Mouse (Mus musculus) liver, embryonic 15.5 days (tissue): ENCODE measurements at regions not wholly inside any gene's neighbourhood (a gene's known extent, or its start where the extent isn't known, plus 50 kb on each side); places are given as distances from the start of the nearest gene placed in this dataset.

Source experiments
- ATAC-seq: fragments of 200-750 bp; cut with Nextera tagmentation; 2 replicates; pipeline ENCODE4 v1.8.0; 2017; ENCODE audit warnings: moderate number of reproducible peaks, mild to moderate bottlenecking, moderate library complexity; ENCODE audit not compliant: insufficient read depth
- H3K27ac ChIP-seq: fragments of 300-500 bp; sonication (generic); replicated peaks from 2 replicates; pipeline ENCODE4 v1.5.1; 2015; ENCODE audit warnings: mild to moderate bottlenecking, inconsistent platforms
- H3K27me3 ChIP-seq: fragments of 300-500 bp; sonication (generic); 2 replicates; pipeline ENCODE4 v1.6.1; 2015; ENCODE audit warnings: mild to moderate bottlenecking, inconsistent platforms
- H3K36me3 ChIP-seq: fragments of 300-500 bp; sonication (generic); replicated peaks from 2 replicates; pipeline ENCODE4 v1.6.1; 2015; ENCODE audit warnings: moderate library complexity, mild to moderate bottlenecking, inconsistent platforms
- H3K4me1 ChIP-seq: fragments of 300-500 bp; sonication (generic); replicated peaks from 2 replicates; pipeline ENCODE4 v1.6.1; 2015; ENCODE audit warnings: inconsistent platforms
- H3K4me2 ChIP-seq: fragments of 300-500 bp; sonication (generic); 2 replicates; pipeline ENCODE4 v1.6.1; 2015; ENCODE audit warnings: moderate library complexity, mild to moderate bottlenecking, inconsistent platforms
- H3K4me3 ChIP-seq: fragments of 300-500 bp; sonication (generic); replicated peaks from 2 replicates; pipeline ENCODE4 v1.5.1; 2015; ENCODE audit warnings: mild to moderate bottlenecking, inconsistent platforms
- H3K9ac ChIP-seq: fragments of 300-500 bp; sonication (generic); 2 replicates; pipeline ENCODE4 v1.6.1; 2015; ENCODE audit warnings: moderate library complexity, mild to moderate bottlenecking, inconsistent platforms
- H3K9me3 ChIP-seq: fragments of 300-500 bp; sonication (generic); replicated peaks from 2 replicates; pipeline ENCODE4 v1.6.1; 2016; ENCODE audit warnings: inconsistent platforms
- WGBS: fragments of 180-500 bp; shearing (Covaris S2); methylation state at CpG from one replicate; pipeline ENCODE4 v1.1.7; 2015; ENCODE audit warnings: mixed read lengths; ENCODE audit not compliant: insufficient replicate concordance; 5-methylcytosine and 5-hydroxymethylcytosine counted together

- 47% methylated on average over 1 of the region's 1 CpGs for WGBS
Observed at GRCm38 (mm10) chr6:84436716-84437115, 157.0 kb downstream of the Cyp26b1 start.

GRCm38 (mm10) chr6:84434532-84434931, 159.2 kb downstream of the Cyp26b1 start:
- Histone ChIP-seq H3K36me3 (no peaks in the 10 kb centered on the region), H3K9ac (no peak overlapping the region), H3K9me3 (no peaks in the 10 kb centered on the region), H3K27ac (no peak overlapping the region), H3K27me3 (no peaks in the 10 kb centered on the region; the same call in 1 of the 2 replicates), H3K4me2 (no peak overlapping the region), H3K4me1 (no peaks in the 10 kb centered on the region), H3K4me3 (no peak overlapping the region)
- 65% methylated on average over 6 of the region's 6 CpGs for WGBS
- ATAC-seq, result no peak

More at GRCm38 (mm10) chr6:84436716-84437115, 157.0 kb downstream of the Cyp26b1 start:
- H3K4me3 ChIP-seq, result no peak overlapping the region
- H3K9ac ChIP-seq, result no peak overlapping the region
- no peak for ATAC-seq
- H3K4me1 ChIP-seq, result no peaks in the 10 kb centered on the region
- H3K27me3 ChIP-seq, result no peaks in the 10 kb centered on the region
- H3K27ac ChIP-seq, result no peak overlapping the region
- no peak overlapping the region for H3K4me2 ChIP-seq
- H3K9me3 ChIP-seq, result no peaks in the 10 kb centered on the region
- no peaks in the 10 kb centered on the region for H3K36me3 ChIP-seq

GRCm38 (mm10) chr6:84431622-84431955, 162.1 kb downstream of the Cyp26b1 start:
- Histone ChIP-seq H3K27ac (no peak overlapping the region), H3K9ac (no peak overlapping the region), H3K4me1 (no peaks in the 10 kb centered on the region), H3K4me2 (no peak overlapping the region), H3K9me3 (no peaks in the 10 kb centered on the region), H3K36me3 (no peaks in the 10 kb centered on the region), H3K4me3 (no peak overlapping the region), H3K27me3 (no peaks in the 10 kb centered on the region; the same call in 1 of the 2 replicates)
- 57% methylated on average over 2 of the region's 2 CpGs for WGBS
- no peak for ATAC-seq

GRCm38 (mm10) chr6:84430925-84431621, 162.6 kb downstream of the Cyp26b1 start:
- 52% methylated on average over 12 of the region's 12 CpGs for WGBS
- Histone ChIP-seq H3K4me3 (no peak overlapping the region), H3K36me3 (no peaks in the 10 kb centered on the region), H3K27ac (no peak overlapping the region), H3K27me3 (no peaks in the 10 kb centered on the region; the same call in 1 of the 2 replicates), H3K4me2 (no peak overlapping the region), H3K9me3 (no peaks in the 10 kb centered on the region), H3K4me1 (no peaks in the 10 kb centered on the region), H3K9ac (no peak overlapping the region)
- no peak for ATAC-seq

GRCm38 (mm10) chr6:84430146-84430545, 163.6 kb downstream of the Cyp26b1 start:
- Histone ChIP-seq H3K4me1 (no peaks in the 10 kb centered on the region), H3K36me3 (no peaks in the 10 kb centered on the region), H3K9me3 (no peaks in the 10 kb centered on the region), H3K27ac (no peak overlapping the region), H3K4me3 (no peak overlapping the region), H3K27me3 (no peaks in the 10 kb centered on the region; the same call in 1 of the 2 replicates), H3K4me2 (no peak overlapping the region), H3K9ac (no peak overlapping the region)
- WGBS, result 62% methylated on average over 4 of the region's 4 CpGs
- ATAC-seq, result no peak

GRCm38 (mm10) chr6:84429247-84429646, 164.5 kb downstream of the Cyp26b1 start:
- no peaks in the 10 kb centered on the region for H3K4me1 ChIP-seq
- H3K4me3 ChIP-seq, result no peak overlapping the region
- no peak for ATAC-seq
- no peaks in the 10 kb centered on the region for H3K36me3 ChIP-seq
- no peak overlapping the region for H3K9ac ChIP-seq
- H3K27ac ChIP-seq, result no peak overlapping the region
- H3K9me3 ChIP-seq, result no peaks in the 10 kb centered on the region
- no peaks in the 10 kb centered on the region; the same call in 1 of the 2 replicates for H3K27me3 ChIP-seq
- H3K4me2 ChIP-seq, result no peak overlapping the region
- 55% methylated on average over 8 of the region's 8 CpGs for WGBS

- WGBS, result 54% methylated on average over 8 of the region's 8 CpGs
- Histone ChIP-seq H3K36me3 (no peaks in the 10 kb centered on the region), H3K4me2 (no peak overlapping the region), H3K27ac (no peak overlapping the region), H3K4me1 (no peaks in the 10 kb centered on the region), H3K4me3 (no peak overlapping the region), H3K27me3 (no peaks in the 10 kb centered on the region; the same call in 1 of the 2 replicates), H3K9ac (no peak overlapping the region), H3K9me3 (no peaks in the 10 kb centered on the region)
- ATAC-seq, result no peak
Observed at GRCm38 (mm10) chr6:84426691-84427090, 167.0 kb downstream of the Cyp26b1 start.

- H3K4me2 ChIP-seq, result no peak overlapping the region
- no peak overlapping the region for H3K4me3 ChIP-seq
- no peak overlapping the region for H3K9ac ChIP-seq
- H3K36me3 ChIP-seq, result no peaks in the 10 kb centered on the region
- H3K27me3 ChIP-seq, result no peaks in the 10 kb centered on the region; the same call in 1 of the 2 replicates
- no peak for ATAC-seq
- no peaks in the 10 kb centered on the region for H3K9me3 ChIP-seq
- no peaks in the 10 kb centered on the region for H3K4me1 ChIP-seq
- 41% methylated on average over 4 of the region's 4 CpGs for WGBS
- no peak overlapping the region for H3K27ac ChIP-seq
Observed at GRCm38 (mm10) chr6:84425823-84426222, 167.9 kb downstream of the Cyp26b1 start.

GRCm38 (mm10) chr6:84422946-84423345, 170.8 kb downstream of the Cyp26b1 start:
- WGBS, result 30% methylated on average over 3 of the region's 3 CpGs
- Histone ChIP-seq H3K27ac (no peak overlapping the region), H3K27me3 (no peaks in the 10 kb centered on the region), H3K4me3 (no peak overlapping the region), H3K9me3 (no peaks in the 10 kb centered on the region), H3K4me1 (no peaks in the 10 kb centered on the region), H3K36me3 (no peaks in the 10 kb centered on the region), H3K4me2 (no peak overlapping the region), H3K9ac (no peak overlapping the region)
- no peak for ATAC-seq

- no peaks in the 10 kb centered on the region for H3K36me3 ChIP-seq
- WGBS, result 58% methylated on average over 2 of the region's 2 CpGs
- no peak overlapping the region for H3K4me2 ChIP-seq
- H3K4me3 ChIP-seq, result no peak overlapping the region
- H3K9ac ChIP-seq, result no peak overlapping the region
- H3K27ac ChIP-seq, result no peak overlapping the region
- H3K27me3 ChIP-seq, result no peaks in the 10 kb centered on the region
- no peaks in the 10 kb centered on the region for H3K9me3 ChIP-seq
- H3K4me1 ChIP-seq, result no peaks in the 10 kb centered on the region
- no peak for ATAC-seq
Observed at GRCm38 (mm10) chr6:84419691-84420090, 174.0 kb downstream of the Cyp26b1 start.

- ATAC-seq, result 0 out of 2 replicates have a peak, but pooled peaks have one; percentile 28
- no peaks in the 10 kb centered on the region for H3K27me3 ChIP-seq
- WGBS, result 36% methylated on average over 2 of the region's 2 CpGs
Observed at GRCm38 (mm10) chr6:84419281-84419680, 174.4 kb downstream of the Cyp26b1 start.

More at GRCm38 (mm10) chr6:84419281-84419680, 174.4 kb downstream of the Cyp26b1 start:
- H3K4me1 ChIP-seq, result no peaks in the 10 kb centered on the region
- no peaks in the 10 kb centered on the region for H3K36me3 ChIP-seq
- no peak overlapping the region for H3K9ac ChIP-seq
- no peak overlapping the region for H3K4me3 ChIP-seq
- H3K4me2 ChIP-seq, result no peak overlapping the region
- H3K27ac ChIP-seq, result no peak overlapping the region
- no peaks in the 10 kb centered on the region for H3K9me3 ChIP-seq
